Mouse (Mus musculus): ENCODE results near the gene Csmd2.

- TF ChIP-seq HCFC1 (IDR thresholded peaks at IDR 0.05; ENCODE audit: borderline replicate concordance, insufficient read depth, low read length) (no peak), CHD2 (IDR thresholded peaks at IDR 0.05; ENCODE audit: low read depth, low read length) (no peak), MAFK (IDR thresholded peaks at IDR 0.05; ENCODE audit: insufficient read depth, low read depth, low read length) (no peak), ZNF384 (IDR thresholded peaks at IDR 0.05; ENCODE audit: low read depth, low read length) (no peak)
Measured at GRCm38 (mm10) chr4:128241075-128241853, 253.6 kb downstream of the Csmd2 start.
